Mouse (Mus musculus) limb, embryonic 14.5 days (tissue): Measurements from ENCODE around the gene Lcmt2. TPM values are rescaled to one million over a fixed set of nuclear protein-coding genes. Genes with fewer than 3 reads are reported as not detected.
A peak's percentile ranks its signal among the peaks of the same experiment; 100 is the strongest.

ENCODE experiments used
- ATAC-seq: fragments of 200-750 bp; cut with Nextera tagmentation; 2 replicates; pipeline ENCODE4 v1.8.0; 2017; ENCODE audit warnings: low read depth, moderate number of reproducible peaks, moderate TSS enrichment; ENCODE audit not compliant: low FRiP score
- DNase-seq: peaks from one replicate; pipeline ENCODE4 v3.0.0-alpha.2; 2015; ENCODE audit warnings: low spot score
- H3K27ac ChIP-seq: fragments of 300-500 bp; sonication (generic); replicated peaks from 2 replicates; pipeline ENCODE4 v1.5.1; 2014; ENCODE audit warnings: low read depth, mild to moderate bottlenecking, low read length, moderate library complexity, mixed read lengths
- H3K27me3 ChIP-seq: fragments of 300-500 bp; sonication (generic); 2 replicates; pipeline ENCODE4 v1.6.1; 2014; ENCODE audit warnings: low read length, mixed read lengths; ENCODE audit not compliant: control insufficient read depth, insufficient read depth
- H3K36me3 ChIP-seq: fragments of 300-500 bp; sonication (generic); 2 replicates; pipeline ENCODE4 v1.6.1; 2014; ENCODE audit warnings: mild to moderate bottlenecking, low read length, moderate library complexity, mixed read lengths; ENCODE audit not compliant: control insufficient read depth, insufficient read depth
- H3K4me1 ChIP-seq: fragments of 300-500 bp; sonication (generic); 2 replicates; pipeline ENCODE4 v1.6.1; 2014; ENCODE audit warnings: antibody characterized with exemption, low read length, mixed read lengths; ENCODE audit not compliant: control insufficient read depth, insufficient read depth
- H3K4me2 ChIP-seq: fragments of 300-500 bp; sonication (generic); replicated peaks from 2 replicates; pipeline ENCODE4 v1.6.1; 2014; ENCODE audit warnings: low read depth, mild to moderate bottlenecking, low read length, moderate library complexity; ENCODE audit not compliant: severe bottlenecking
- H3K4me3 ChIP-seq: fragments of 300-500 bp; sonication (generic); replicated peaks from 2 replicates; pipeline ENCODE4 v1.5.1; 2014; ENCODE audit warnings: low read length
- H3K9ac ChIP-seq: fragments of 300-500 bp; sonication (generic); 2 replicates; pipeline ENCODE4 v1.6.1; 2014; ENCODE audit warnings: mild to moderate bottlenecking, low read depth, low read length, moderate library complexity; ENCODE audit not compliant: severe bottlenecking
- H3K9me3 ChIP-seq: fragments of 300-500 bp; sonication (generic); 2 replicates; pipeline ENCODE4 v1.6.1; 2016; ENCODE audit warnings: low read length; ENCODE audit not compliant: control insufficient read depth
- POLR2A ChIP-seq: fragments of 200-500 bp; IDR thresholded peaks from 2 replicates; pipeline ENCODE4 v1.8.0; 2012; ENCODE audit warnings: inconsistent platforms, mild to moderate bottlenecking, moderate library complexity, borderline replicate concordance; ENCODE audit not compliant: insufficient read depth, insufficient read length; ENCODE audit errors: extremely low read depth
- WGBS: fragments of 180-500 bp; shearing (Covaris S2); extraction: QIAGEN DNeasy Blood & Tissue Kit; methylation state at CpG from one replicate; pipeline ENCODE4 v1.1.7; 2014; 5-methylcytosine and 5-hydroxymethylcytosine counted together
- polyA plus RNA-seq, 2 experiments: library from polyadenylated mRNA; depleted of rRNA in 1 of 2; stranded (reverse) in 1 of 2; unstranded in 1 of 2; fragments of >200 nt; fragmentation: Nextera tagmentation in 1 of 2; extraction: Ambion mirVana in 1 of 2; gene quantifications; 2 replicates each; pipeline versions ENCODE4 v1.2.1 to v1.2.3; 2012 to 2014

The Lcmt2 gene
- polyA plus RNA-seq, 2 experiments: 9.4 to 19.9 TPM

- DNase-seq (no peak), ATAC-seq (no peak)
- TF ChIP-seq POLR2A: no peak
- Histone ChIP-seq H3K27me3 (no peaks in the 10 kb centered on the region), H3K36me3 (no peaks in the 10 kb centered on the region), H3K9ac (no peak within 1 kb of the TSS), H3K27ac (no peak within 1 kb of the TSS), H3K4me3 (no peak within 1 kb of the TSS), H3K9me3 (no peaks in the 10 kb centered on the region), H3K4me2 (no peak within 1 kb of the TSS), H3K4me1 (no peaks in the 10 kb centered on the region)
- 93% methylated on average over 4 of the region's 4 CpGs for WGBS
Measured at GRCm38 (mm10) chr2:121109695-121110094, 30.8 kb downstream of the Lcmt2 start, which contains the start of gene Tgm7. Tgm7 (minus strand) TSS chr2:121109795.

DNA sequence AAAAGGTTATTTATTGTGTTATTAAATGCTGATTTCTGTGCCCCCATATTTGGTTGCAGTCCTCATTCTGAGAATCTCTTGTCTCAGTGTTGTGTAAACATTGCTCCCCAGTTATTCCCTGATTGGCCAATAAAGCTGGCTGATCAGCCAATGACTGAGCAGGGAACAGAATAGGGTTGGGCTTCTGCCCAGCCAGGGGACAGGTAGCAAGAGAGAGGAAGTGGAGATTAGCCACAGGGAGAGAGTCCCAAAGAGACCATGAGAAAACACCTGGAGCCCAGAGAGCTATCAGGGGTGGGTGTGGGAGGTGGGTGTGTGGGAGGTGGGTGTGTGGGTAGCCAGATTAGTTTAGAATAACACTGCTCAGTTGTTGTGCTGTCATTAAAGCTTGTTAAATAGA lies 34.5 kb downstream of the Lcmt2 start:
- TF ChIP-seq POLR2A: no peak
- Histone ChIP-seq H3K4me2 (no peak overlapping the region), H3K27ac (no peak overlapping the region), H3K9ac (no peak overlapping the region), H3K27me3 (no peaks in the 10 kb centered on the region), H3K4me3 (no peak overlapping the region), H3K4me1 (no peaks in the 10 kb centered on the region), H3K9me3 (no peaks in the 10 kb centered on the region), H3K36me3 (no peaks in the 10 kb centered on the region)
- ATAC-seq: no peak
- no peak for DNase-seq

GRCm38 (mm10) chr2:121102051-121102450 lies 38.4 kb downstream of the Lcmt2 start:
- Histone ChIP-seq H3K4me2 (no peak overlapping the region), H3K36me3 (no peaks in the 10 kb centered on the region), H3K9me3 (no peaks in the 10 kb centered on the region), H3K27me3 (no peaks in the 10 kb centered on the region), H3K27ac (no peak overlapping the region), H3K4me1 (no peaks in the 10 kb centered on the region), H3K4me3 (no peak overlapping the region), H3K9ac (no peak overlapping the region)
- TF ChIP-seq POLR2A: no peak
- no peak for ATAC-seq
- WGBS: 30% methylated on average over 9 of the region's 9 CpGs
- DNase-seq: peak; percentile 70

DNA sequence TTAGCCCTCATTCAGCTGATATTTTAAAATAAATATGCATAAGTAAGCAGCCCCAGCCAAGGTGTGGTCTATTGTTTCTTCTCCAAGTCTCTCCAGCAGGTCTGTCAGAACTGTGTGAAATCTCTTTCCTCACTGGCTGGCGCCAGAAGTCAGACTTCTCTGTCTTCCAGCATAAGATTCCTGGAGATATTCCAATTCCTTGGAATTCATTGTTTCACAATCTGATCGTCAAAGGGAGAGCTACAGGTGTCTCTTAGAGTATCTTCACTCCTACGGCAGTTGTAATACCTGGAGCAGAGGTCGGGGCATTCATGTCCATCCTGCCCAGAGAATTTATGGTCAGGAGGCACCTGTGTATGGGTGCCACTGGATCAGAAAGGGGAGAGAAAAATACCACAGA lies 50.7 kb downstream of the Lcmt2 start:
- no peak for TF ChIP-seq POLR2A
- H3K4me2 ChIP-seq: no peak overlapping the region
- 65% methylated on average over 4 of the region's 4 CpGs for WGBS
- DNase-seq (no peak), ATAC-seq (no peak)
- H3K9ac ChIP-seq: no peak overlapping the region
- no peaks in the 10 kb centered on the region for H3K9me3 ChIP-seq
- H3K27me3 ChIP-seq: no peaks in the 10 kb centered on the region
- H3K4me1 ChIP-seq: no peaks in the 10 kb centered on the region; the same call in 1 of the 2 replicates
- no peak overlapping the region for H3K4me3 ChIP-seq
- H3K27ac ChIP-seq: no peak overlapping the region
- H3K36me3 ChIP-seq: no peaks in the 10 kb centered on the region

DNA sequence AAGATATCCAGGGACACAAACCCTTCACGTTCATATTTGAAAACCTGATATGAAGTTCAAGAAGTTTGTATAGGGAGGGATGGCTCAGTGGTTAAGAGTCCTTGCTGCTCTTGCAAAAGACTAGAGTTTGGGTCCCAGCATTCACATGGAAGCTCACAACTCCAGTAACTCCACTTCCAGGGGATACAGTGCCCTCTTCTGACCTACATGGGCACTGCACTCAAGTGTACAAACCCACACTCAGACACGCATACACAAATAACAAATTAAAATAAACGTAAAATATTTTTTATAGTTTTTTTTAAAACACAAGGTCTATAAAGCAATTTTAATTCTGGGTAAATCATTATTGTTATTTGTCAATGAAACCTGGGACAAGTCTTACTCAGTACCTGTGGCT lies 51.9 kb downstream of the Lcmt2 start:
- Histone ChIP-seq H3K9me3 (no peaks in the 10 kb centered on the region), H3K9ac (no peak overlapping the region), H3K36me3 (no peaks in the 10 kb centered on the region), H3K4me3 (no peak overlapping the region), H3K4me1 (no peaks in the 10 kb centered on the region; the same call in 1 of the 2 replicates), H3K27me3 (no peaks in the 10 kb centered on the region), H3K27ac (no peak overlapping the region), H3K4me2 (no peak overlapping the region)
- ATAC-seq (no peak), DNase-seq (no peak)
- no peak for TF ChIP-seq POLR2A
- 84% methylated on average over 3 of the region's 3 CpGs for WGBS

DNA sequence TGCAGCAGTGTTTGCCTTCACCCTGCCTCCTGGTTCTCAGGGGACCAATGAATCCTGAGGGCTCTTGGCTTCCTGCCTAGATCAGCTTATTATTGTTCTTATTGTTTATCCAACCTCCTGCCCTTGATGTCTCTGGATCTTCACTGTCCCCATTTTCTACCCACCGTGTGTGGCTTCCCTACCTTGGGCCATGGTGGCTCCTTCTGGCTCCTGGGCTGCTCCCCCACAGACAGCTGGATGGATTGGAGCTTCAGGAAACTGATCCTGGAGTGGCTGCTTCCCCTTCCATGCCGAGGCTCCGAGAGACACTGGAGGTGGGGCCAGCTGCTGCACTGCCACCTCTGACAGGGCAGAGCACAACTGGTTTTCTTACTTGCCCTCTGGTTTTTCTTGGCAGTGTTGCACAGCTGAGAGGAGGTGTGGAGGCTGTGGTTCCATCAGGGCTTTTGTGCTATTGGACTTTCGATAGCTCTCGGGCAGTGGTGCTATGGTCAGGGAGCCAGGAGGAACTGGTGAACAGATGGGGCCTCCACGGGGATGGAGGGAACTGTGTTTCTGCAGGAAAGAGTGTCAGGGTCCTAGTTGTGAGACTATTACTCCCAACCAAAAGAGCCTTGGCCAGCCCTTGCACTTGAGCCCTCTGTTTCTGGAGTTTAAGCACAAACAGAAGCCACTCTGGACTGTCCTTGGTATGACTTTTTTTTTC lies 54.8 kb downstream of the Lcmt2 start, which contains the start of gene Tgm5:
TSS of gene Tgm5 (minus strand) at position 362 of the 706 bp plus-strand sequence.
- no peaks in the 10 kb centered on the region for H3K9me3 ChIP-seq
- ATAC-seq (no peak), DNase-seq (no peak)
- no peaks in the 10 kb centered on the region for H3K27me3 ChIP-seq
- H3K4me2 ChIP-seq: no peak within 1 kb of the TSS
- no peak within 1 kb of the TSS for H3K27ac ChIP-seq
- 48% methylated on average over 6 of the region's 6 CpGs for WGBS
- H3K36me3 ChIP-seq: no peaks in the 10 kb centered on the region
- no peak for TF ChIP-seq POLR2A
- H3K4me1 ChIP-seq: no peaks in the 10 kb centered on the region; the same call in 1 of the 2 replicates
- H3K4me3 ChIP-seq: no peak within 1 kb of the TSS
- no peak within 1 kb of the TSS for H3K9ac ChIP-seq
